Mouse (Mus musculus) bone marrow macrophage, adult 2 months (primary cell): ENCODE results near the gene Cspg4.

Experiments used
- CTCF ChIP-seq: IDR thresholded peaks from 2 replicates; pipeline ENCODE4 v1.5.1; 2012; ENCODE audit warnings: low read depth, mild to moderate bottlenecking, low read length, moderate library complexity
- POLR2A ChIP-seq: IDR thresholded peaks from 2 replicates; pipeline ENCODE4 v1.6.1; 2012; ENCODE audit warnings: mild to moderate bottlenecking, low read depth, low read length, borderline replicate concordance

GRCm38 (mm10) chr9:56864216-56864729, 560 bp upstream of the Cspg4 start, which contains the start of gene Odf3l1:
- no peak for TF ChIP-seq CTCF
- no peak for TF ChIP-seq POLR2A
